Mouse (Mus musculus) left cerebral cortex, adult 2 months (tissue): ENCODE results near the gene Gbe1. TPM values are rescaled to one million over a fixed set of nuclear protein-coding genes. Genes with fewer than 3 reads are reported as not detected.

Source experiments
- DNase-seq, 2 experiments: peaks; one replicate each; pipeline ENCODE4 v3.0.0; 2021 to 2022; ENCODE audit warnings: low spot score in 2 of 2, mixed read lengths in 1 of 2; ENCODE audit errors: extremely low spot score in 1 of 2
- H3K27ac ChIP-seq: fragments of 200-600 bp; 2 replicates; pipeline ENCODE4 v1.8.1; 2022
- H3K4me3 ChIP-seq: fragments of 200-600 bp; 2 replicates; pipeline ENCODE4 v1.8.1; 2022
- CTCF ChIP-seq: fragments of 200-600 bp; IDR thresholded peaks from 2 replicates; pipeline ENCODE4 v1.8.1; 2022; ENCODE audit warnings: antibody characterized with exemption, mild to moderate bottlenecking, moderate library complexity
- intact Hi-C: fragments of 180-260 bp; cut with DNase I; formaldehyde crosslinking; loops from one replicate; pipeline ENCODE4 v1.15.1; 2025
- long read RNA-seq, 2 experiments: library from polyadenylated mRNA; stranded (forward); transcript quantifications; one replicate each; pipeline ENCODE4 v2.0.0; 2021; ENCODE audit warnings: borderline mapping rate in 2 of 2
- total RNA-seq, 2 experiments: library from RNA; stranded (reverse); gene quantifications; 2 replicates each; pipeline ENCODE4 v1.2.3; 2021

Gene Gbe1
- 1 to 10 TPM; 8.4 to 8.6 TPM for total RNA-seq
- long read RNA-seq, experiment 1, partial matches to known transcripts, result 2 of 14 reads
- long read RNA-seq, experiment 1, other reads (novel, unspliced or antisense), result 11 of 14 reads
- long read RNA-seq, experiment 2, partial matches to known transcripts, result 0 of 15 reads
- long read RNA-seq, experiment 2, other reads (novel, unspliced or antisense), result 15 of 15 reads

- peak; percentile 83 to 84 for DNase-seq
- intact Hi-C loops, result no loop called here
- peak within 1 kb of the TSS; percentile 99 for H3K27ac ChIP-seq
- peak; percentile 46 for TF ChIP-seq CTCF
- peak within 1 kb of the TSS; percentile 81 for H3K4me3 ChIP-seq
Measured at GRCm38 (mm10) chr16:70313886-70314577, at the start of gene Gbe1. TSS of gene Gbe1 (plus strand) at chr16:70313949.

- Histone ChIP-seq H3K4me3 (no peak overlapping the region), H3K27ac (no peak overlapping the region)
- no peak for DNase-seq
- intact Hi-C loops, result no loop called here
- no peak for TF ChIP-seq CTCF
Measured at GRCm38 (mm10) chr16:70310691-70311090, 3.1 kb upstream of the Gbe1 start.

- peak overlapping the region; percentile 99 for H3K27ac ChIP-seq
- H3K4me3 ChIP-seq, result peak overlapping the region; percentile 81
- no peak for DNase-seq
- TF ChIP-seq CTCF, result no peak
- intact Hi-C loops, result no loop called here
Measured at GRCm38 (mm10) chr16:70313496-70313885, 258 bp upstream of the Gbe1 start.

DNA sequence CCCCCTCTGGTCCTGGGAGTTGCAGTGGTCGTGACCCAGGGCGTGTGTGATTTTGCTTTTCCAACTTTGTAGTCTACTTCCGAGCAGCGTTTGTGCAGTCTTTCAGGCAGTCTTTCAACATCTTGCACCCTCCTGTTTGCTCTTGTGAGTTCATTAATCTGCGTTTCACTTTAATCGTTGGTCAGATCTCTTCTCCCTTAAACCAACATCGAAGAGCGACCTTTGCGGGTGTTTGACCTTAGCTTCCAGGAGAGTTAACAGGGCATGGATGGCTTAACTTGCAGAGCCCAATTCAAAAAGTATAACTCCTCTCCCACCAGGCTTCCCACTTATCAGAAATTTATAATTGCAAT lies 805 bp downstream of the Gbe1 start:
- H3K4me3 ChIP-seq, result peak overlapping the region; percentile 81
- no peak for DNase-seq
- intact Hi-C loops, result no loop called here
- peak overlapping the region; percentile 99 for H3K27ac ChIP-seq
- no peak for TF ChIP-seq CTCF

GRCm38 (mm10) chr16:70315261-70315660 lies 1.5 kb downstream of the Gbe1 start:
- H3K4me3 ChIP-seq, result no peak overlapping the region
- no peak for DNase-seq
- no peak overlapping the region for H3K27ac ChIP-seq
- TF ChIP-seq CTCF, result no peak
- intact Hi-C loops, result no loop called here

DNA sequence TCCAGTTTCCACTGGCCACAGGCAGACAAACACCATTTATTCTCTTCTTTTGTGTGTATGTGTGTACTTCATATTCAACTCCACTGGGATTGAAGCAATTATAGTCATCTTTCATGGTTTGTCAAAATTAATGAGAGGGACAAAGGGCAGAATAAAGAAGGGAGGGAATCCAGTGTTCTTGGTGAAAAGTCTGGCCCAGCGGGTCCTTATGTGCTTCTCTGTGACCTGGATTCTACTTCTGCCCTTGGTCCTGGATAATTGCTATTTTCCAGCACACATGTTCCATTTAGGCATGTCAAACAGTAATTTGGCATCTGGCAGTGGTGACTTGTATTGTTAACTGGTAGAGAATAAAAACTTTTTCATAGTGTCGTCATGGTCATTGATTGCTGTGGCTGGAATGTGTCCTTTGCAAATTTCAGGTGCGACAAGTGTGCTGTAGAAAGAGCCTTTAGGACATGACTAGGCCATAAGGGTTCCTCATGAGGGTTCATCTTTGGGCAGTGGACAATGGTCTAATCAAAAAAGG lies 2.2 kb downstream of the Gbe1 start:
- Histone ChIP-seq H3K4me3 (no peak overlapping the region), H3K27ac (no peak overlapping the region)
- intact Hi-C loops, result no loop called here
- DNase-seq, result no peak
- no peak for TF ChIP-seq CTCF

GRCm38 (mm10) chr16:70319388-70319787 lies 5.6 kb downstream of the Gbe1 start:
- no peak for TF ChIP-seq CTCF
- intact Hi-C loops, result no loop called here
- no peak for DNase-seq
- Histone ChIP-seq H3K27ac (no peak overlapping the region), H3K4me3 (no peak overlapping the region)

GRCm38 (mm10) chr16:70320612-70321280 lies 7.0 kb downstream of the Gbe1 start:
- intact Hi-C loops, result no loop called here
- H3K27ac ChIP-seq, result no peak overlapping the region
- TF ChIP-seq CTCF, result no peak
- no peak for DNase-seq
- H3K4me3 ChIP-seq, result no peak overlapping the region

DNA sequence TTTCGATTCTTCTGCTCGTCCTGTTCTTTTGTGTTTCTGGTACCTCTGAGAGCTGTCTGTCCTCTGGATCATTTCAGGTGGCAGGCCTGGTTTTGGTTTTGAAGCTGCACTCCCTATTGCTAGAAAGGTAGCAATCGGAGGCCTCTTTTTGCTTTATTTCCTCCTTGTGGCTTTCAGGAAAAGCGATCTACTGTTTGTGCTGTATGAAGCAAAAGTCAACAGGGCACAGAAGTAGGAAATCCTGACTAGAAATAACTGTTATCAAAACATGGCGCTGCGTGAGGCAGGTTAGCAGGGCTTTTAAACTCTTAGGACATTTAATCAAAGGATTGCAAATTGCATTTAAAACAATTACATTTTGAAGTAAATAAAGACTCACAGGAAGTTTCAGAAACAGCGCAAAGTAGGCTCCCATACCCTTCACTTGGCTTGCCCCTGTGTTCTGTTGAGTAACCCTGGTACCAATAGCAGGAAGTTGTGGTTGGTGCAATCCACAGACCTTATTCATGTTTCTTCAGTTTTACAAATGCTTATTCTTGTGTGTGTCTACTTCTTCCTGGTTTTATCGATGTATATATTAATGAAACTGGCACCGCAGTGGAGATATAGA lies 12.7 kb downstream of the Gbe1 start:
- no peak for TF ChIP-seq CTCF
- no peak for DNase-seq
- H3K27ac ChIP-seq, result no peak overlapping the region; the same call in 1 of the 2 replicates
- H3K4me3 ChIP-seq, result no peak overlapping the region
- intact Hi-C loops, result no loop called here

GRCm38 (mm10) chr16:70328566-70328965 lies 14.8 kb downstream of the Gbe1 start:
- intact Hi-C loops, result no loop called here
- no peak for TF ChIP-seq CTCF
- H3K27ac ChIP-seq, result no peak overlapping the region

DNA sequence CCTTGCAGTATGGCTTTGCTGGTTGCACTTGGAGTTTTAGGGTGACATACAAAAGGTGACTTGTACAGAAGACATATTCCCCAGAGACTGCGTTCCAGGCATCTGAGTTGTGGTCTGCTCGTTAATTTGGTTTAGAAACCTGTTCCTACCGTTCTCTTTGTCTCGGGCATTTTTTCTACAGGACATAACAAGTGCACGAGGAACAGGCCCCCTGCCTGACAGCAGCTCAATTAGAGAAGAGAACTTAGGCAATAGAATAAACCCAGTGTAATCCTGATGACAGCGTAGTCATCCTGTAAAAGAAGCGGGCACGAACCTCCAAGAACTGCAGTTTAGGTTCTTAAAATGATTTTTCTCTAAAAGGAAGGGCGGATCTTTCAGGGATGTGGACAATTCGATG lies 15.3 kb downstream of the Gbe1 start:
- peak overlapping the region; percentile 2; the same call in 1 of the 2 replicates for H3K4me3 ChIP-seq
- no peak overlapping the region for H3K27ac ChIP-seq
- intact Hi-C loops, result no loop called here
- DNase-seq, result no peak
- TF ChIP-seq CTCF, result no peak

More at GRCm38 (mm10) chr16:70328566-70328965, 14.8 kb downstream of the Gbe1 start:
- DNase-seq, result no peak
- H3K4me3 ChIP-seq, result no peak overlapping the region

GRCm38 (mm10) chr16:70329471-70329870 lies 15.7 kb downstream of the Gbe1 start:
- no peak for DNase-seq

More at GRCm38 (mm10) chr16:70329471-70329870, 15.7 kb downstream of the Gbe1 start:
- no peak for TF ChIP-seq CTCF
- Histone ChIP-seq H3K4me3 (peak overlapping the region; percentile 2; the same call in 1 of the 2 replicates), H3K27ac (no peak overlapping the region)
- intact Hi-C loops, result no loop called here
